Comparison of ENCODE assay signal across 28 mouse cellular contexts in genomic region chr8:112652657-112653056, GRCm38 (mm10).
A peak's percentile ranks its signal among the peaks of the same experiment; 100 is the strongest.
DNase-seq lines count a peak whose midpoint lies in the region; ATAC-seq and TF ChIP-seq lines count a peak whose summit lies in the region.
"Had no signal": no experiment of that assay in that cellular context is flagged by ENCODE, and none has a peak within 500 bp of the region (broad histone marks: within the 10 kb centered on the region; RNA-seq: fewer than 3 reads in every experiment).

No protein-coding gene starts in this region.

- no peak overlapping the region for H3K4me3 ChIP-seq in midbrain, postnatal 0 days (ENCODE audit: low read depth, low read length)
- no peak overlapping the region for H3K4me3 ChIP-seq in midbrain, embryonic 14.5 days (replicated peaks; ENCODE audit: low read depth, low read length)
- H3K4me3 ChIP-seq in neural tube, embryonic 15.5 days (replicated peaks): no peak overlapping the region
- H3K4me3 ChIP-seq in stomach, postnatal 0 days (ENCODE audit: low read depth, low read length): no peak overlapping the region
- H3K4me3 ChIP-seq: erythroblast, embryonic 14.5 days; heart, embryonic 15.5 days; limb, embryonic 12.5 days; liver, embryonic 15.5 days; midbrain, embryonic 10.5 days; myocyte; neural tube, embryonic 12.5 days; stomach, embryonic 15.5 days had no signal

- no peak for TF ChIP-seq EP300 in stomach, postnatal 0 days (optimal IDR thresholded peaks at IDR 0.05)

- no peak overlapping the region for H3K27ac ChIP-seq in midbrain, postnatal 0 days (ENCODE audit: low read depth, low read length)
- H3K27ac ChIP-seq in midbrain, embryonic 14.5 days (replicated peaks; ENCODE audit: low read depth, low read length): no peak overlapping the region
- no peak overlapping the region for H3K27ac ChIP-seq in neural tube, embryonic 15.5 days (replicated peaks)
- H3K27ac ChIP-seq in stomach, postnatal 0 days (replicated peaks): no peak overlapping the region
- H3K27ac ChIP-seq: heart, embryonic 15.5 days; kidney, postnatal 0 days; limb, embryonic 12.5 days; liver, embryonic 15.5 days; midbrain, embryonic 10.5 days; neural tube, embryonic 12.5 days; stomach, embryonic 15.5 days had no signal

- H3K36me3 ChIP-seq in midbrain, postnatal 0 days (ENCODE audit: insufficient read depth, low read length): no peaks in the 10 kb centered on the region
- H3K36me3 ChIP-seq in midbrain, embryonic 14.5 days (ENCODE audit: control insufficient read depth, insufficient read depth, low read length): no peaks in the 10 kb centered on the region
- no peaks in the 10 kb centered on the region for H3K36me3 ChIP-seq in neural tube, embryonic 15.5 days
- H3K36me3 ChIP-seq in stomach, postnatal 0 days (ENCODE audit: control insufficient read depth, insufficient read depth, low read length): no peaks in the 10 kb centered on the region
- H3K36me3 ChIP-seq: heart, embryonic 15.5 days; limb, embryonic 12.5 days; liver, embryonic 15.5 days; midbrain, embryonic 10.5 days; neural tube, embryonic 12.5 days; stomach, embryonic 15.5 days had no signal

- H3K4me1 ChIP-seq in midbrain, postnatal 0 days (ENCODE audit: insufficient read depth, low read length): no peaks in the 10 kb centered on the region
- H3K4me1 ChIP-seq in midbrain, embryonic 14.5 days (ENCODE audit: control insufficient read depth, insufficient read depth, low read length): no peaks in the 10 kb centered on the region
- H3K4me1 ChIP-seq in neural tube, embryonic 15.5 days: no peaks in the 10 kb centered on the region
- H3K4me1 ChIP-seq in stomach, postnatal 0 days (replicated peaks; ENCODE audit: control insufficient read depth, insufficient read depth): no peaks in the 10 kb centered on the region
- H3K4me1 ChIP-seq: heart, embryonic 15.5 days; limb, embryonic 12.5 days; liver, embryonic 15.5 days; midbrain, embryonic 10.5 days; neural tube, embryonic 12.5 days; stomach, embryonic 15.5 days had no signal

- H3K4me2 ChIP-seq in midbrain, postnatal 0 days (ENCODE audit: low read depth, low read length, poor library complexity, severe bottlenecking): no peak overlapping the region
- H3K4me2 ChIP-seq in midbrain, embryonic 14.5 days (ENCODE audit: low read length): no peak overlapping the region
- H3K4me2 ChIP-seq in neural tube, embryonic 15.5 days: no peak overlapping the region
- H3K4me2 ChIP-seq in stomach, postnatal 0 days (replicated peaks; ENCODE audit: low read depth): no peak overlapping the region
- H3K4me2 ChIP-seq: heart, embryonic 15.5 days; limb, embryonic 12.5 days; liver, embryonic 15.5 days; lung, embryonic 14.5 days; neural tube, embryonic 12.5 days; stomach, embryonic 15.5 days had no signal

- no peak for ATAC-seq in midbrain, postnatal 0 days (ENCODE audit: low FRiP score)
- no peak for ATAC-seq in midbrain, embryonic 14.5 days (ENCODE audit: low FRiP score, low TSS enrichment)
- ATAC-seq in neural tube, embryonic 15.5 days (ENCODE audit: low FRiP score): no peak
- no peak for ATAC-seq in stomach, postnatal 0 days (ENCODE audit: low FRiP score, low TSS enrichment)
- ATAC-seq: forebrain, postnatal 0 days; intestine, embryonic 16.5 days; midbrain, embryonic 16.5 days had no signal

- TF ChIP-seq CTCF in midbrain, postnatal 0 days (IDR thresholded peaks at IDR 0.05): no peak
- TF ChIP-seq CTCF in stomach, postnatal 0 days (IDR thresholded peaks at IDR 0.05; ENCODE audit: low read depth): no peak

- H3K27me3 ChIP-seq in midbrain, postnatal 0 days (ENCODE audit: insufficient read depth, low read length): no peaks in the 10 kb centered on the region
- H3K27me3 ChIP-seq in midbrain, embryonic 14.5 days (ENCODE audit: control insufficient read depth, insufficient read depth, low read length): no peaks in the 10 kb centered on the region
- no peaks in the 10 kb centered on the region for H3K27me3 ChIP-seq in neural tube, embryonic 15.5 days (replicated peaks)
- H3K27me3 ChIP-seq in stomach, postnatal 0 days (ENCODE audit: control insufficient read depth, insufficient read depth, low read length): no peaks in the 10 kb centered on the region
- H3K27me3 ChIP-seq: heart, embryonic 15.5 days; limb, embryonic 12.5 days; liver, embryonic 15.5 days; neural tube, embryonic 12.5 days; stomach, embryonic 15.5 days had no signal

- DNase-seq in midbrain, postnatal 0 days (ENCODE audit: low spot score): peak; percentile 66
- DNase-seq in midbrain, embryonic 14.5 days: no peak
- DNase-seq in cerebellum, adult 18-20 months: peak; percentile 90 to 93
- peak; percentile 91 to 94 for DNase-seq in cerebellum, postnatal 10 days
- no peak for DNase-seq in heart, adult 11 months
- DNase-seq in stomach, postnatal 0 days (ENCODE audit: low spot score): no peak
- DNase-seq: adrenal gland, postnatal 10 days; B cell, adult 2 months; forebrain, postnatal 0 days; gastrocnemius, postnatal 10 days; kidney, adult 8-10 months; kidney, postnatal 4 days; layer of hippocampus, postnatal 36 days; lung, embryonic 14.5 days; right cerebral cortex, postnatal 25 days; thymus, postnatal 14 days had no signal

- H3K9me3 ChIP-seq in midbrain, postnatal 0 days (ENCODE audit: low read length): no peaks in the 10 kb centered on the region
- no peaks in the 10 kb centered on the region for H3K9me3 ChIP-seq in midbrain, embryonic 14.5 days (ENCODE audit: control insufficient read depth, low read length)
- no peaks in the 10 kb centered on the region for H3K9me3 ChIP-seq in neural tube, embryonic 15.5 days (replicated peaks)
- H3K9me3 ChIP-seq in stomach, postnatal 0 days (ENCODE audit: control insufficient read depth, low read length): no peaks in the 10 kb centered on the region
- H3K9me3 ChIP-seq: heart, embryonic 15.5 days; limb, embryonic 12.5 days; liver, embryonic 15.5 days; midbrain, embryonic 10.5 days; neural tube, embryonic 12.5 days; stomach, embryonic 15.5 days had no signal

- H3K9ac ChIP-seq in midbrain, postnatal 0 days (replicated peaks; ENCODE audit: low read length, poor library complexity, severe bottlenecking): no peak overlapping the region
- no peak overlapping the region for H3K9ac ChIP-seq in midbrain, embryonic 14.5 days (replicated peaks; ENCODE audit: low read length)
- no peak overlapping the region for H3K9ac ChIP-seq in neural tube, embryonic 15.5 days (replicated peaks)
- no peak overlapping the region for H3K9ac ChIP-seq in stomach, postnatal 0 days (ENCODE audit: low read length)
- H3K9ac ChIP-seq: forebrain, postnatal 0 days; heart, embryonic 15.5 days; limb, embryonic 12.5 days; liver, embryonic 15.5 days; lung, embryonic 14.5 days; neural tube, embryonic 12.5 days; stomach, embryonic 15.5 days had no signal

- 76% methylated on average over 4 of the region's 4 CpGs for WGBS in midbrain, postnatal 0 days
- WGBS in midbrain, embryonic 14.5 days: 87% methylated on average over 4 of the region's 4 CpGs
- WGBS in neural tube, embryonic 15.5 days: 91% methylated on average over 4 of the region's 4 CpGs
- 70% methylated on average over 4 of the region's 4 CpGs for WGBS in stomach, postnatal 0 days

Comparison
In these comparisons a context has a peak if more than half of its experiments do, and no peak if none do; other contexts are left out.
1. DNase-seq: peak in midbrain, postnatal 0 days (single experiment), cerebellum, adult 18-20 months (2 of 2) and cerebellum, postnatal 10 days (2 of 2); none in midbrain, embryonic 14.5 days (single experiment), heart, adult 11 months (single experiment) and stomach, postnatal 0 days (single experiment).